Mouse (Mus musculus) myocyte (in vitro differentiated cells): ENCODE measurements around the gene Acadvl.

Experiments
- CEBPB ChIP-seq: IDR thresholded peaks from 2 replicates; pipeline ENCODE4 v1.6.1; 2011; ENCODE audit warnings: mild to moderate bottlenecking, moderate library complexity; ENCODE audit not compliant: poor library complexity, insufficient read depth, severe bottlenecking
- E2F4 ChIP-seq: IDR thresholded peaks from one replicate; pipeline ENCODE4 v1.6.1; 2011; ENCODE audit warnings: mild to moderate bottlenecking, control low read depth, moderate library complexity; ENCODE audit not compliant: insufficient read depth
- MAX ChIP-seq: IDR thresholded peaks from one replicate; pipeline ENCODE4 v1.6.1; 2011; ENCODE audit warnings: low read depth, mild to moderate bottlenecking, control low read depth
- MYOD1 ChIP-seq, 3 experiments: IDR thresholded peaks; one replicate each; pipeline ENCODE4 v1.6.1; 2011; ENCODE audit warnings: control low read depth in 2 of 3, low read depth in 2 of 3, mild to moderate bottlenecking in 2 of 3, moderate library complexity in 1 of 3; ENCODE audit not compliant: insufficient read length in 2 of 3, control insufficient read depth in 1 of 3
- MYOG ChIP-seq, 3 experiments: IDR thresholded peaks; one replicate each; pipeline ENCODE4 v1.6.1; 2011; ENCODE audit warnings: control low read depth in 2 of 3, low read depth in 2 of 3, mild to moderate bottlenecking in 2 of 3; ENCODE audit not compliant: insufficient read length in 2 of 3, control insufficient read depth in 1 of 3, insufficient read depth in 1 of 3
- POLR2A ChIP-seq: IDR thresholded peaks from one replicate; pipeline ENCODE4 v1.6.1; 2011; ENCODE audit warnings: low read depth, mild to moderate bottlenecking, control low read depth, moderate library complexity; ENCODE audit not compliant: insufficient read length
- REST ChIP-seq: IDR thresholded peaks from one replicate; pipeline ENCODE4 v1.6.1; 2011; ENCODE audit warnings: mild to moderate bottlenecking, control low read depth, moderate library complexity; ENCODE audit not compliant: insufficient read depth, insufficient read length
- SRF ChIP-seq: IDR thresholded peaks from one replicate; pipeline ENCODE4 v1.6.1; 2011; ENCODE audit warnings: low read depth; ENCODE audit not compliant: control insufficient read depth, insufficient read length
- TCF12 ChIP-seq: IDR thresholded peaks from one replicate; pipeline ENCODE4 v1.6.1; 2011; ENCODE audit warnings: mild to moderate bottlenecking, control low read depth; ENCODE audit not compliant: poor library complexity, insufficient read depth, severe bottlenecking
- USF1 ChIP-seq: IDR thresholded peaks from one replicate; pipeline ENCODE4 v1.6.1; 2011; ENCODE audit warnings: low read depth, mild to moderate bottlenecking, control low read depth, moderate library complexity

DNA sequence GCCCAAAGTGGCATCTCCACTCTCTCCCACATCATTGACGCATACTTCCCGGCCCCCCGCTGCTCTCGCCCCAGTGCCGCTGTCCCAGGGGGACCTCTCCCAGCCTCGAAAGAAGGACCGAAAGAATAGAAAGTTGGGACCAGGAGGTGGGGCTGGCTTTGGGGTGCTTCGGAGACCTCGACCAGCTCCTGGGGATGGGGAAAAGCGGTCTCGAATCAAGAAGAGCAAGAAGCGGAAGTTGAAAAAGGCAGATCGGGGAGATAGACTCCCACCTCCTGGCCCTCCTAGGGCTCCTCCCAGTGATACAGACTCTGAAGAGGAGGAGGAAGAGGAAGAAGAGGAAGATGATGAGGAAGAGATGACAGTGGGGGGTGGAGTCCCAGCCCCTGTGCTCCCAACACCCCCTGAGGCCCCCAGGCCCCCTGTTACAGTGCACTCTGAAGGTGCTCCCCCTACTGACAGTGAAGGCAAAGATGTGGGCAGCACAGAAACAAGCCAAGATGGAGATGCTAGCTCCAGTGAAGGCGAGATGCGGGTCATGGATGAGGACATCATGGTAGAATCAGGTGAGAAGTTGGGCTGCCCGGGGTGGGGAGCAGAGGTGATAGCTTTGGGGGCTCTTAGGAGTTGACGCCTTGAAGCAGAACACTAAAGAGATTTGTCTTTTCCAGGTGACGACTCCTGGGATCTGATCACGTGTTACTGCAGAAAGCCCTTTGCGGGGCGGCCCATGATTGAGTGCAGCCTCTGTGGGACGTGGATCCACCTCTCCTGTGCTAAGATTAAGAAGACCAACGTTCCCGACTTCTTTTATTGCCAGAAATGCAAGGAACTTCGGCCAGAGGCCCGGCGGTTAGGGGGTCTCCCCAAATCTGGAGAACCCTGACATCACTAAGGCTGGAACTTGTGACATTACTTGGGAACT, 16.4 kb downstream of the Acadvl start:
- TF ChIP-seq POLR2A = no peak
- no peak for TF ChIP-seq TCF12
- no peak for TF ChIP-seq MYOD1 (IDR thresholded peaks at IDR 0.05; ENCODE audit: control insufficient read depth in 1 of 3, insufficient read length in 2 of 3, low read depth in 2 of 3)
- no peak for TF ChIP-seq MYOG (IDR thresholded peaks at IDR 0.05; ENCODE audit: control insufficient read depth in 1 of 3, insufficient read depth in 1 of 3, insufficient read length in 2 of 3, low read depth in 2 of 3)
- no peak for TF ChIP-seq CEBPB
- TF ChIP-seq USF1 = no peak
- TF ChIP-seq REST = no peak
- no peak for TF ChIP-seq MAX
- TF ChIP-seq E2F4 = no peak
- no peak for TF ChIP-seq SRF
